Mouse (Mus musculus): ENCODE measurements around the gene Caln1. TPM values are rescaled to one million over a fixed set of nuclear protein-coding genes. Genes with fewer than 3 reads are reported as not detected.

Caln1 gene
- polyA plus RNA-seq, 1 experiment from 2014 or later = 30.3 TPM

DNA sequence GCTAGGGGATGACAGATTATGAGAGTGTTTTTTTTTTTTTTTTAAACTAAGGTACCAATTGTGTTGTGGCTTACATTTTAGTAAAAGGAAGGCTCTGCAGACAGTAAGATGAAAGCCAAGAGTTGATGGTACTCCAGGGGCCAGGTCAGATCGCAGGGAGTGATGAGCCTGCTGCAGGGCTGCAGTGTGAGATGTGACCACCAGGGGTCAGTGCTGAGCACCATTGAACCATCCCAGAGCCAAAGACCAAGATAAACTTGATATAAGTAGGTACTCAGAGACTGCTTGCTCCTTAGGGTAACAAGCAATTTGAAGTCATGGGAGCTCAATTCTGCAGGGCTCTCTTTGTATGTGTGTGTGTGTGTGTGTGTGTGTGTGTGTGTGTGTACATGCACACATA lies 35.9 kb downstream of the Caln1 start:
- Histone ChIP-seq H3K4me2 (ENCODE audit: low read depth, low read length) (no peak overlapping the region), H3K4me3 (ENCODE audit: low read depth, low read length) (no peak overlapping the region), H3K27me3 (ENCODE audit: control insufficient read depth, insufficient read depth, low read length) (no peaks in the 10 kb centered on the region), H3K36me3 (ENCODE audit: control insufficient read depth, insufficient read depth, low read length) (no peaks in the 10 kb centered on the region), H3K9ac (replicated peaks; ENCODE audit: low read depth, low read length) (no peak overlapping the region), H3K27ac (ENCODE audit: low read depth, low read length) (no peak overlapping the region), H3K4me1 (ENCODE audit: control insufficient read depth, insufficient read depth, low read length) (no peaks in the 10 kb centered on the region), H3K9me3 (ENCODE audit: control insufficient read depth, low read length) (no peaks in the 10 kb centered on the region)
- ATAC-seq (ENCODE audit: low read depth) = no peak
- WGBS = 18% methylated on average over 1 of the region's 1 CpGs

DNA sequence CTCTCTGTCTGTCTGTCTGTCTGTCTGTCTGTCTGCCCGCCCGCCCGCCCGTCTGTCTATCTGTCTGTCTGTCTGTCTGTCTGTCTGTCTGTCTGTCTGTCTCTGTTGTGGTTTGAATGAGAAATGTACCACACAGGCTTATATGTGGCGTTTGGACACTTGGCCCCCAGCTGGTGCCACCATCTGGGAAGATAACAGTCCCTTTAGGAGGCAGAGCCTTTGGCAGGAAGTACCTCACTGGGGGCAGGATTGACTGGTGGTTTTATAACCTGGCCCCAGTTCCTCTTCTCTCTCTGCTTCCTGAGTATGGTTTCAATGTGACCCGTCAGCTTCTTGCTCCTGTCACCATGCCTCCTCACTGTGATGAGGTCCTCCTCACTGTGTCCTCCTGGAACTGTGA lies 40.5 kb downstream of the Caln1 start:
- no peaks in the 10 kb centered on the region for H3K4me1 ChIP-seq (ENCODE audit: control insufficient read depth, insufficient read depth, low read length)
- no peaks in the 10 kb centered on the region for H3K36me3 ChIP-seq (ENCODE audit: control insufficient read depth, insufficient read depth, low read length)
- no peak overlapping the region for H3K9ac ChIP-seq (replicated peaks; ENCODE audit: low read depth, low read length)
- WGBS = 90% methylated on average over 6 of the region's 6 CpGs
- H3K4me2 ChIP-seq (ENCODE audit: low read depth, low read length) = no peak overlapping the region
- H3K4me3 ChIP-seq (ENCODE audit: low read depth, low read length) = no peak overlapping the region
- no peaks in the 10 kb centered on the region for H3K9me3 ChIP-seq (ENCODE audit: control insufficient read depth, low read length)
- no peak for ATAC-seq (ENCODE audit: low read depth)
- H3K27me3 ChIP-seq (ENCODE audit: control insufficient read depth, insufficient read depth, low read length) = no peaks in the 10 kb centered on the region
- no peak overlapping the region for H3K27ac ChIP-seq (ENCODE audit: low read depth, low read length)

DNA sequence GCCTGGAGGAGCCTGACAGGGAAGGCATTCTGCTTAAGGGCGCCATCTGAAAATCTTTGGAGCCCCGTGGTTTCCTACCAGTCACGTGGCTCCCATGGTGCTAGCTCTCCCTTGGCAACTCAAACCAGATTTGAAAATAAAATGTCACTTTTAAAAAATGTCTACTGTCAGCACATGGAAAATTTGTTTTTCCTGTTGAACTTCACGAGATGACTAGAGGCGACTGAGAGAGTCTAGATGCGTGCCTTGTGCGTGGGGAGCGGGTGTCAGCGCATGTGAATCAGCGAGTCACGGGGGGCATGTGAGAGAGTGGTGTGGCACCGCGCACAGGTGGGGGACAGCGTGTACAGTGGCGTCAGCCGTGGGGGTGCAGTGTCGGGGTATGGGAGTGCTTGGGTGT lies 42.3 kb downstream of the Caln1 start:
- H3K27me3 ChIP-seq (ENCODE audit: control insufficient read depth, insufficient read depth, low read length) = no peaks in the 10 kb centered on the region
- no peak overlapping the region for H3K4me2 ChIP-seq (ENCODE audit: low read depth, low read length)
- no peak overlapping the region for H3K4me3 ChIP-seq (ENCODE audit: low read depth, low read length)
- no peaks in the 10 kb centered on the region for H3K4me1 ChIP-seq (ENCODE audit: control insufficient read depth, insufficient read depth, low read length)
- no peak overlapping the region for H3K27ac ChIP-seq (ENCODE audit: low read depth, low read length)
- H3K36me3 ChIP-seq (ENCODE audit: control insufficient read depth, insufficient read depth, low read length) = no peaks in the 10 kb centered on the region
- no peaks in the 10 kb centered on the region for H3K9me3 ChIP-seq (ENCODE audit: control insufficient read depth, low read length)
- no peak overlapping the region for H3K9ac ChIP-seq (replicated peaks; ENCODE audit: low read depth, low read length)
- 94% methylated on average over 17 of the region's 17 CpGs for WGBS
- ATAC-seq (ENCODE audit: low read depth) = no peak

DNA sequence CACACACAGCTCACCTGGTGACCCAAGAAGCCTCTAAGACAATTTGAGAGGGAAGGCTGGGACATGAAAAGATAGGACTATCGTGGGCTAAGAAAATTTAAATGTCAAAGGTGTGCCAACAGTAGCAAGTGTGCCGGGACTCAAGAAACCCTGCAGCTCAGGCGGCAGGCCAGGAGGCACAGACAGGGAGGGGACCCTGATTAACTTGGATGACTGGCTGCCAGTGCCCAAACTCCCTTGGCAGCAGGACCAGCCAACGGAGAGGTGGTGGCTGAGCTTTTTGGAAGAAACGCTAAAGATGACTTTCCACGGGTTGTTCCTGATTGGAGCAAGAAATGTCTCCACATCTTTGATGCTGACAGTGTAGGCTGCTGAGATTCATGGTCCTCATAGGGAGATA lies 78.2 kb downstream of the Caln1 start:
- peaks cover 10% of the 10 kb centered on the region for H3K27me3 ChIP-seq (ENCODE audit: control insufficient read depth, insufficient read depth, low read length)
- no peaks in the 10 kb centered on the region for H3K36me3 ChIP-seq (ENCODE audit: control insufficient read depth, insufficient read depth, low read length)
- ATAC-seq (ENCODE audit: low read depth) = no peak
- 0 out of 2 replicates have a peak, but pooled peaks cover 4% of the 10 kb centered on the region for H3K4me1 ChIP-seq (ENCODE audit: control insufficient read depth, insufficient read depth, low read length)
- WGBS = 32% methylated on average over 6 of the region's 6 CpGs
- no peak overlapping the region for H3K9ac ChIP-seq (replicated peaks; ENCODE audit: low read depth, low read length)
- no peak overlapping the region for H3K4me3 ChIP-seq (ENCODE audit: low read depth, low read length)
- H3K4me2 ChIP-seq (ENCODE audit: low read depth, low read length) = no peak overlapping the region
- H3K9me3 ChIP-seq (ENCODE audit: control insufficient read depth, low read length) = no peaks in the 10 kb centered on the region
- no peak overlapping the region for H3K27ac ChIP-seq (ENCODE audit: low read depth, low read length)

DNA sequence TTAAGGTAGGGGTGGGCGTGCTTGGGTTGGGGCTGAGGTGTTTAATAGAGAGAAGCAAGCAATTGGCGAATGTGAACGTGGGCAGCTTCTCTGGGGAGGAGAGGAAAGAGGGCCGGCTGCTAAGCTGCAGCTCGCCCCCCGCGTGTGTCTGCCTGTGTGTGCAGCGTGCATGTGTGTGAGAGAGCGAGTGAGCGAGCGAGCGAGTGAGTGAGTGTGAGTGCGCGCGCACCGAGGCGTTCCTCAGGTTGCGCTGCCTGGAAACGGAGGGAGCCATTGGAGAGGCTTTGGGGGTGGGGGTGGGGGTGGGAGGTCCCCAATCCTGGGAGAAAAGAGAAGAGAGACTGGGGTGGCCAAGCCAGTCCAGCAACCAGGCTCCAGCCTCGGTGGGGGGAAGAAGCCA lies 79.2 kb downstream of the Caln1 start:
- 0 out of 2 replicates have a peak, but pooled peaks cover 4% of the 10 kb centered on the region for H3K4me1 ChIP-seq (ENCODE audit: control insufficient read depth, insufficient read depth, low read length)
- under 1% methylated on average over 20 of the region's 20 CpGs for WGBS
- H3K4me2 ChIP-seq (ENCODE audit: low read depth, low read length) = peak overlapping the region; percentile 96
- peak; percentile 48 for ATAC-seq (ENCODE audit: low read depth)
- H3K4me3 ChIP-seq (ENCODE audit: low read depth, low read length) = peak overlapping the region; percentile 45
- H3K9me3 ChIP-seq (ENCODE audit: control insufficient read depth, low read length) = no peaks in the 10 kb centered on the region
- H3K9ac ChIP-seq (replicated peaks; ENCODE audit: low read depth, low read length) = peak overlapping the region; percentile 60
- peak overlapping the region; percentile 62; the same call in 1 of the 2 replicates for H3K27ac ChIP-seq (ENCODE audit: low read depth, low read length)
- no peaks in the 10 kb centered on the region for H3K36me3 ChIP-seq (ENCODE audit: control insufficient read depth, insufficient read depth, low read length)
- H3K27me3 ChIP-seq (ENCODE audit: control insufficient read depth, insufficient read depth, low read length) = peaks cover 10% of the 10 kb centered on the region

DNA sequence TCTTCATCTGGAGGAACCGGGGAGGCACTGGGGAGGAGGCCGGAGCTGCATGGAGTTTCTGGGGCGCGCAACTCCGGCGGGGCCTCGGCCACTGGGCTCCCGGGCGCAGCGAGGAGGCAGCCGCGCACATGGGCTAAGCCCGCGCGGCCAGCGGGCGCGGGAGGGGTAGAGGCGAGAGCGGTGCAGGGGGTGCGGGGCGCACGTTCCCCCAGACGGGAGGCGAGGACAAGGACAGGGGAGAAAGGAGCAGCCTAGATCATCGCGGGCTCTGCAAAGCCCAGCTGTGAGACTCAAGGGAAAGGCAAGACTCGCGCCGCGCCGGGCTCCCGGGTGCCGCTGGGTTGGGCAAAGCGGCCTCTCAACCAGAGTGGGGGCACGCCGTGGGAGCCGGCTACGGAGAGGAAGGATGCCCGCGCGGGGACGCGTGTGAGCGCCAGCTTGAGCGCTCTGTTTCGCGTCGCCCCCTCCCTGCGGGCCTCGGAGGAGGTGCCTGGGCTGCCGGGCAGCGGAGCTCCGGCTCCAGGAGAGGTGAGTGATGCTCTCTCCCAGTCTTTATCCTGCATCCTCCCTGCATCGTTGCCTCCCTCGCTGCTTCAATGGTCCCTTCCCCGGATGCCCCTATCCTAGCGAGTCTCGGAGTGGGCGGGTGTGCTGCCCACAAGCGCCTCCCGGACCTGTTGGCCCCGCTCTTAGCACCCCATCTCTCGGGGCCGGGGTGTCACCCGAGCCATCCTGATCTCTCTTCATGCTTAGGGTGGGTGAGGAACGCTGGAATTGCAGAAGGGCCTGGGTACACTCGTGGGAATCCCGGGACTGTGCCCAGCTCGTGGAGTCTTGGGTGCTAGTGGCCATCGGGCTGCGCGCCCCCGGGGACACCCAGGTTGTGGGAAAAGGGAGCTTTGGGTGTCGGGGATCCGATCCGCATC lies 79.9 kb downstream of the Caln1 start:
- Histone ChIP-seq H3K27me3 (ENCODE audit: control insufficient read depth, insufficient read depth, low read length) (peaks cover 10% of the 10 kb centered on the region), H3K4me3 (ENCODE audit: low read depth, low read length) (peak overlapping the region; percentile 45), H3K4me1 (ENCODE audit: control insufficient read depth, insufficient read depth, low read length) (0 out of 2 replicates have a peak, but pooled peaks cover 4% of the 10 kb centered on the region), H3K4me2 (ENCODE audit: low read depth, low read length) (peak overlapping the region; percentile 96), H3K9me3 (ENCODE audit: control insufficient read depth, low read length) (no peaks in the 10 kb centered on the region), H3K36me3 (ENCODE audit: control insufficient read depth, insufficient read depth, low read length) (no peaks in the 10 kb centered on the region), H3K9ac (replicated peaks; ENCODE audit: low read depth, low read length) (peak overlapping the region; percentile 60), H3K27ac (ENCODE audit: low read depth, low read length) (peak overlapping the region; percentile 62; the same call in 1 of the 2 replicates)
- under 1% methylated on average over 74 of the region's 77 CpGs for WGBS
- peak; percentile 78 for ATAC-seq (ENCODE audit: low read depth)

DNA sequence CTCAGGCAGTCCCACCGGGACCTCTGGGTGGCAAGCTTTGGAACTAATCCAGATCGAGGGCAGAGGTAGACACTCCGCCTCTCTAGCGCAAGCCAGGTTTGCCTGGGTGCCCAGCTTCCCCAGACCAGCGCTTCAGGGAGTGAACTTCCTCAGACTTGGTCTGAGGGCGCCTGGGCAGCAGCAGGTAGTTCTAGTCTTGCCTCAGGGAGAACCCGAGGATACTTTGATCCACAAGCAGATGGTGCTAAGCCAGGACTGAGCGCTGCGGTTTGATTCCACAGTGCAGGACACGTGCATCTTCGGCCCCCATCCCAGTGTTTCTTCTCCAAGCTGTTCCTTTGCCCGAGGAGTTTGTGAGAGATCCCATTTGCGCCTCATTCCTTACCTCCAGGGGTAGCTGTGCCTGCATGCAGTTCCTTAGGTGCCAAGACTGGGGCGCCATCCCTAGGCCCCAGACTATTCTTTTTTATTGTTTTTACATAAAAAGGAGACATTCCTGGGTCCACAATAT lies 80.8 kb downstream of the Caln1 start:
- Histone ChIP-seq H3K9ac (replicated peaks; ENCODE audit: low read depth, low read length) (peak overlapping the region; percentile 60), H3K9me3 (ENCODE audit: control insufficient read depth, low read length) (no peaks in the 10 kb centered on the region), H3K27me3 (ENCODE audit: control insufficient read depth, insufficient read depth, low read length) (peaks cover 10% of the 10 kb centered on the region), H3K36me3 (ENCODE audit: control insufficient read depth, insufficient read depth, low read length) (no peaks in the 10 kb centered on the region), H3K4me3 (ENCODE audit: low read depth, low read length) (peak overlapping the region; percentile 45), H3K4me1 (ENCODE audit: control insufficient read depth, insufficient read depth, low read length) (0 out of 2 replicates have a peak, but pooled peaks cover 4% of the 10 kb centered on the region), H3K27ac (ENCODE audit: low read depth, low read length) (no peak overlapping the region), H3K4me2 (ENCODE audit: low read depth, low read length) (peak overlapping the region; percentile 96)
- WGBS = 10% methylated on average over 14 of the region's 14 CpGs
- no peak for ATAC-seq (ENCODE audit: low read depth)

DNA sequence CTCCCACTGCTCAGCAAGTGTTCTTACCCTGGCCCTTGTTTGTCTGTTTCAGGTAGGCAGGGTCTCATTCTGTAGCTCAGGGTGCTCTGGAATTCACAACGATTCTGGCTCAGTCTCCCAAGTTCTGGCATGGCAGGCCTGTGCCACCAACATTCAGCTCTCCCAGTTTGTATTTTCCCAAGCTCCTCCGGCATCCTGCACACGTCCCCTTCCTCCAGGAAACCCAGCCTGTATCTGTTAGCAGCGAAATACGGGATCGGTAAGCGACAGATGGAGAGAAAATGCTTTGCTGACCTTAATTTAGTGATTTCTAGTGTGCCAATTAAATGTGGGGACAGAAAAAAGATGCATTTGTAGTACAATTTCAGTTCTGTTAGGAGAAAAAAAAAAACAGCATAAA lies 88.8 kb downstream of the Caln1 start:
- no peak overlapping the region for H3K9ac ChIP-seq (replicated peaks; ENCODE audit: low read depth, low read length)
- 90% methylated on average over 7 of the region's 7 CpGs for WGBS
- no peak for ATAC-seq (ENCODE audit: low read depth)
- H3K27me3 ChIP-seq (ENCODE audit: control insufficient read depth, insufficient read depth, low read length) = no peaks in the 10 kb centered on the region
- H3K4me2 ChIP-seq (ENCODE audit: low read depth, low read length) = no peak overlapping the region
- no peak overlapping the region for H3K27ac ChIP-seq (ENCODE audit: low read depth, low read length)
- no peaks in the 10 kb centered on the region for H3K36me3 ChIP-seq (ENCODE audit: control insufficient read depth, insufficient read depth, low read length)
- H3K9me3 ChIP-seq (ENCODE audit: control insufficient read depth, low read length) = no peaks in the 10 kb centered on the region
- no peak overlapping the region for H3K4me3 ChIP-seq (ENCODE audit: low read depth, low read length)
- H3K4me1 ChIP-seq (ENCODE audit: control insufficient read depth, insufficient read depth, low read length) = no peaks in the 10 kb centered on the region

DNA sequence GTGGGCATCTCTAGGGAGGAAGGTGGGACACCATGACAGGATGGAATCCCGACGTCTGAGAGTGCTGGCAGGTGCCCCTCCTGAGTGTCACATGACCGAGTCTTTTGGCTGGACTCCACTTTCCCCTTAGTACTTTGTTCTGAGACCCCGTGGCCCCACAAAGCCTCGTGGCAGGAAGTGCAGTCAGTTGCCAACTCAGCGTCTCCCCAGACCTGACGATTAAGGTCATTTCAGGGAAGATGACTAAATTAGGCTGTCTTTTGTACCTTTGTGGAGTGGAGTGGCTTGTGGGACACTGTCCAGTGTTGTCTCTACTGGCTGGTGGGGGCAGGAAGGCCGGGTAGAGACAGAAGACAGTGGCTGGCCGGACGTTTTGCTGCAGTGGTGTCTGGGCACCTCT lies 103.0 kb downstream of the Caln1 start:
- Histone ChIP-seq H3K27ac (ENCODE audit: low read depth, low read length) (no peak overlapping the region), H3K4me1 (ENCODE audit: control insufficient read depth, insufficient read depth, low read length) (no peaks in the 10 kb centered on the region), H3K4me3 (ENCODE audit: low read depth, low read length) (no peak overlapping the region), H3K27me3 (ENCODE audit: control insufficient read depth, insufficient read depth, low read length) (no peaks in the 10 kb centered on the region), H3K36me3 (ENCODE audit: control insufficient read depth, insufficient read depth, low read length) (no peaks in the 10 kb centered on the region), H3K9me3 (ENCODE audit: control insufficient read depth, low read length) (no peaks in the 10 kb centered on the region), H3K9ac (replicated peaks; ENCODE audit: low read depth, low read length) (no peak overlapping the region), H3K4me2 (ENCODE audit: low read depth, low read length) (no peak overlapping the region)
- no peak for ATAC-seq (ENCODE audit: low read depth)
- WGBS = 79% methylated on average over 10 of the region's 10 CpGs
